Mouse (Mus musculus): ENCODE data around the gene Macf1. TPM values are rescaled to one million over a fixed set of nuclear protein-coding genes. Genes with fewer than 3 reads are reported as not detected.

Gene Macf1
- 23.7 and 41.2 TPM in 2 replicates for polyA plus RNA-seq (2012; ENCODE audit: insufficient read depth, low replicate concordance)

DNA sequence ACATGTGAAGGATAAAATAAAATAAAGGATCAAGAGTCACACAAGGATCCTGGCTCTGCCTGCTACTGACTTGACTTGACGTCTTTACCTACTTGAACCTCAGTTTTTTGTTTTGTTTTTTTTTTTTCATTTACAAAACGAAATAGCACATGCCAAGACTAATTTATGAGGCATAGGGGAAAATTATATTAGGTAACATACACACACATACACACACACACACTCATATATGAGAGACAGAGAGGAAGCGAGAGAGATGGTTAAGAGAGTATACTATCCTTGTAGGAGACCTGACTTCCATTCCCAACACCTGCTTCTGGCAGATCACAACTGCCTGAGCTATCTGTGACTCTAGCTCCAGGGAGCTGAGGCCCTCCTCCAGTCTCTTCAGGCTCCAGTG lies at the start of gene Macf1:
Macf1 (minus strand) TSS at position 101 of the 400 bp plus-strand sequence.
- no peaks in the 10 kb centered on the region for H3K36me3 ChIP-seq (replicated peaks; ENCODE audit: low read length)
- no peak for TF ChIP-seq GATA1 (IDR thresholded peaks at IDR 0.05; ENCODE audit: borderline replicate concordance, low read length)
- no peak for TF ChIP-seq FLI1 (IDR thresholded peaks at IDR 0.05; ENCODE audit: low read length)
- H3K4me1 ChIP-seq: peaks cover 15% of the 10 kb centered on the region
- no peak within 1 kb of the TSS for H3K4me3 ChIP-seq (replicated peaks)
- no peaks in the 10 kb centered on the region; the same call in 1 of the 2 replicates for H3K9me3 ChIP-seq
- H3K27me3 ChIP-seq (replicated peaks): peaks cover 78% of the 10 kb centered on the region

DNA sequence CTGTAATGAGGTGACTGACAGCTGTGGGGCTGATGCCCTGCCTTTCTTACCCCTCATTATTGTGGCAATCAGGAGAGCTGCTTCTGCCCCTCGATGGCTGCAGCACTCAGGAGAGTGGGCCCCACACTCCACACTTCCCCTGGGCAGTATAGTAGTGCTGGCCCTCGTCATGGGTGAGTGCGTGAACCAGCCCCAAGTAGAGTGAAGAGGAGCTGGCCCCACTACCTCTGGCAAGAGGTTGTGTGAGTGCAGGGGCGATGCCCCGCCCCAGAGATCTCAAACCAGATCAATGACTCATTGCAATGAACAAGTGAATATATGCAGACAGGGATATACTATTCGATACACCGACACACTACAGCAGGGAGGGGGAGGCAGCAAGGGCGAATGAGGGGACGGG lies 49.4 kb upstream of the Macf1 start:
- TF ChIP-seq FLI1 (IDR thresholded peaks at IDR 0.05; ENCODE audit: low read length) (no peak), GATA1 (IDR thresholded peaks at IDR 0.05; ENCODE audit: borderline replicate concordance, low read length) (no peak)
- 0 out of 2 replicates have a peak, but pooled peaks cover 3% of the 10 kb centered on the region for H3K9me3 ChIP-seq
- H3K27me3 ChIP-seq (replicated peaks): no peaks in the 10 kb centered on the region
- peaks cover 65% of the 10 kb centered on the region for H3K36me3 ChIP-seq (replicated peaks; ENCODE audit: low read length)
- H3K4me3 ChIP-seq (replicated peaks): no peak overlapping the region
- H3K4me1 ChIP-seq: peaks cover 8% of the 10 kb centered on the region; the same call in 1 of the 2 replicates

DNA sequence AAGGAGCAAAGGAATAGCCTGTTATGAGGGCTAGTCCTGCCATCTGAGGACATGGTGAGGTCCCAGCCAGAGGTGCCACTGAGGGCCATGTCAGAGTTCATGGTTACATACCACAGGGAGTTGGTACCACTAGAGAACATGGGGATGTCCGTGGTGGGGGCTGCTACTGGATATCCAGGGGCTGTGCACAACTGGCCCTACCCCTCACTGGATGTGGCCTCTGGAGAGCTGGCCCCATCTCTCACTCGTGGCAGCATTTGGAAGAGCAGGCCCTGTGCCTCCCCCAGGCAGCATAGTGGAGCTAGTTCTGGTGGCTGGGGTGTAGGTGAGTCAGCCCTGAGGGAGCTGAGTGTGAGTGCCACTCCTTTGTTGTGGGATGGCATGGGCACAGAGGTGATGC lies 48.8 kb upstream of the Macf1 start:
- Histone ChIP-seq H3K36me3 (replicated peaks; ENCODE audit: low read length) (peaks cover 58% of the 10 kb centered on the region), H3K4me1 (peaks cover 8% of the 10 kb centered on the region; the same call in 1 of the 2 replicates), H3K27me3 (replicated peaks) (no peaks in the 10 kb centered on the region), H3K9me3 (0 out of 2 replicates have a peak, but pooled peaks cover 3% of the 10 kb centered on the region), H3K4me3 (replicated peaks) (no peak overlapping the region)
- no peak for TF ChIP-seq GATA1 (IDR thresholded peaks at IDR 0.05; ENCODE audit: borderline replicate concordance, low read length)
- no peak for TF ChIP-seq FLI1 (IDR thresholded peaks at IDR 0.05; ENCODE audit: low read length)

GRCm38 (mm10) chr4:123732163-123732910 lies 48.2 kb upstream of the Macf1 start:
- H3K27me3 ChIP-seq (replicated peaks): no peaks in the 10 kb centered on the region
- TF ChIP-seq FLI1 (IDR thresholded peaks at IDR 0.05; ENCODE audit: low read length) (no peak), GATA1 (IDR thresholded peaks at IDR 0.05; ENCODE audit: borderline replicate concordance, low read length) (no peak)
- H3K4me1 ChIP-seq: peaks cover 8% of the 10 kb centered on the region; the same call in 1 of the 2 replicates
- H3K4me3 ChIP-seq (replicated peaks): no peak overlapping the region
- H3K36me3 ChIP-seq (replicated peaks; ENCODE audit: low read length): peaks cover 54% of the 10 kb centered on the region
- 0 out of 2 replicates have a peak, but pooled peaks cover 3% of the 10 kb centered on the region for H3K9me3 ChIP-seq

DNA sequence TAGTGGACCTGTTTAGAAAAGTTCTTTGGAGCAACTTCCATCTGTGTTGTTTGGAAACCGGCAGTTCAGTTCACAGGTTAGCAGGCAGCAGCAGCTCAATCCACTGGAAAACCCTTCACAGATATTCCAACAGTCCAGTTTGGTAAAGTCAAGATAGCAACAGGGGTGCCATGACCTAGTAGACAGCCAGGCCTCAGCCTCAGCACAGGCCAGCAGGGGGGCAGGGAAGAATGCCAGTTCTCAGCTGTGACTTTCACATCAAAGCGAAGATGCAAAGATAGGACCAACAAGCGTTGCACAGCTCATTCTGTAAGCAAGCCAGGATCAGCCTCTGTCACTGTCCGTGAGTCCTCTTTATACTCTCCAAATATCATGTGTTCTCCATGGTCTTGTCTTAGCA lies 37.6 kb upstream of the Macf1 start:
- Histone ChIP-seq H3K27me3 (replicated peaks) (no peaks in the 10 kb centered on the region), H3K4me3 (replicated peaks) (no peak overlapping the region), H3K4me1 (peaks cover 13% of the 10 kb centered on the region), H3K9me3 (peaks cover 7% of the 10 kb centered on the region), H3K36me3 (replicated peaks; ENCODE audit: low read length) (peaks cover 2% of the 10 kb centered on the region)
- TF ChIP-seq FLI1 (IDR thresholded peaks at IDR 0.05; ENCODE audit: low read length): no peak
- no peak for TF ChIP-seq GATA1 (IDR thresholded peaks at IDR 0.05; ENCODE audit: borderline replicate concordance, low read length)

DNA sequence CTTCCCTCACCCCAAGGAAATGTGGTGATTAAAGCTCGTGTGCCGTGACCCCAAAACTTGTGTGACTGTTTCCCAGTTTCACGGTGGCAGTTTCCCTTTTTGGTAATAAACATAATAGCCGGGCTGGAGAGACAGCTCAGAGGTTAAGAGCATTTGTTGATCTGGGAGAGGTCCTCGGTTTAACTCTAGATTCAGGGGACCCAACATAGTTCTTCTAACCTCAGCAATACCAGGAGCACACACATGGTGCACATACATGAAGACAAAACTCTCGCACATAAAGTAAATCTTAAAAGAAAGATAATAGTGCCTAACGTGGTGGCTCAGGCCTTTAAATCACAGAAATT lies 34.2 kb upstream of the Macf1 start:
- no peak for TF ChIP-seq FLI1 (IDR thresholded peaks at IDR 0.05; ENCODE audit: low read length)
- no peak for TF ChIP-seq GATA1 (IDR thresholded peaks at IDR 0.05; ENCODE audit: borderline replicate concordance, low read length)
- peaks cover 23% of the 10 kb centered on the region for H3K4me1 ChIP-seq
- no peaks in the 10 kb centered on the region for H3K27me3 ChIP-seq (replicated peaks)
- H3K36me3 ChIP-seq (replicated peaks; ENCODE audit: low read length): peaks cover 30% of the 10 kb centered on the region
- H3K9me3 ChIP-seq: peaks cover 7% of the 10 kb centered on the region
- H3K4me3 ChIP-seq (replicated peaks): peak overlapping the region; percentile 99

DNA sequence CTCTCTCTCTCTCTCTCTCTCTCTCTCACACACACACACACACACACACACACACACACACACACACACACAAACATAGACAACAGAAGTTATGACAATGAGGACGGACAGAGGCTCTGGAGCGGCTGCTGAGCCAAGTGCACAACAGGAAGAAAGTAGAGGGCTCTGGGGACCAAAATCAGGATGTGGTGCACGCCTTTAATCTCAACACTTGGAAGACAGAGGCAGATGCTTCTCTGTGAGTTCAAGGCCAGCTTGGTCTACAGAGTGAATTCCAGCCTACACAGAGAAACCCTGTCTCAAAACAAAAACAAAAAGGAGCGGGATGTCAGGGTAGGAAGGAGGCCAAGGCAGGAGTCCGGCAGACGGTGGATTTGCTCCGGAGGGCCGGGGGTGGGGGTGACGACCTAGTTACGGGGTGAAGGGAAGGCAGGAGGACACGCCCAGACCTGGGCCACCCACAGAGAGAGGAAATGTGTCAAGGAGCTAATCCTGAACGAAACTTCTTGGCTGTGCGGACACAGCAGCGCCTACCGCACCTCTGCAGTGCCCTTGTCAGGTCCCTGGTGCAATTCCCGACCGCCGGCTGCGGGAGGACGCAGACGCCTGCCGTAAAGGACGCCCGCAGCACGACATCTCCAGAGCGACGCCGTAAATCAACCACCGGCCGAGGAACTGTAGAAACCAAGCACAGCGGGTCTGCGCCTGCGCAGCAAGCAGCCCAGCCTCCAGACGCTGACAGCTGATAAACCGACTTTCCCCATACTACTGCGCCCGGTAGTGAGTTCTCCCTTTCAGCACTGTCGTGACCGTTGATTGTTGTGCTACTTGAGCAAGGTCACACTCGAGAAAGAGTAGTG lies 33.6 kb upstream of the Macf1 start, which contains the start of gene Ndufs5:
Ndufs5 (minus strand) TSS at position 629 of the 860 bp plus-strand sequence.
- peaks cover 4% of the 10 kb centered on the region for H3K9me3 ChIP-seq
- H3K4me1 ChIP-seq: peaks cover 23% of the 10 kb centered on the region
- H3K36me3 ChIP-seq (replicated peaks; ENCODE audit: low read length): peaks cover 30% of the 10 kb centered on the region
- H3K27me3 ChIP-seq (replicated peaks): no peaks in the 10 kb centered on the region
- H3K4me3 ChIP-seq (replicated peaks): peak within 1 kb of the TSS; percentile 99
- TF ChIP-seq GATA1 (IDR thresholded peaks at IDR 0.05; ENCODE audit: borderline replicate concordance, low read length): no peak; the same call in 2 of the 3 replicates
- no peak for TF ChIP-seq FLI1 (IDR thresholded peaks at IDR 0.05; ENCODE audit: low read length)

GRCm38 (mm10) chr4:123712431-123712830 lies 28.3 kb upstream of the Macf1 start:
- Histone ChIP-seq H3K4me1 (peaks cover 10% of the 10 kb centered on the region), H3K9me3 (0 out of 2 replicates have a peak, but pooled peaks cover under 1% of the 10 kb centered on the region), H3K36me3 (replicated peaks; ENCODE audit: low read length) (peaks cover 44% of the 10 kb centered on the region), H3K27me3 (replicated peaks) (no peaks in the 10 kb centered on the region), H3K4me3 (replicated peaks) (no peak overlapping the region)
- TF ChIP-seq GATA1 (IDR thresholded peaks at IDR 0.05; ENCODE audit: borderline replicate concordance, low read length) (no peak), FLI1 (IDR thresholded peaks at IDR 0.05; ENCODE audit: low read length) (no peak)

DNA sequence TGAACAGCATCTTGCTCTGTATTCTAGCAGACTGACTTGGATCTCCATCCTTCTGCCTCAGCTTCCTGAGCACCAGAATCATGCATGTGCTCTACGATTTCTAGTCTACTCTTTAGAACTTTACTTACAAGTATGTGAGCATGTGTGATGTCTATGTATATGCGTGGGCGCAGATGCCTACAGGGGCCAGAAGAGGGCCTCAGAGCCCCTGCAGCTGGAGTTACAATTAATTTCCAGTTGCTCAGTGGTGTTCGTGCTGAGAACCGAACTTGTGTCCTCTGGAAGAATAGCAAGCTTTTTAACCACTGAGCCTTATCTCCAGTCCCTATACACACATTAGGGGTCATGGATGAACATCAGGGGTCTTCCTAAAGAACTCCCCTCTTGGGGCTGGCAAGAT lies 23.2 kb upstream of the Macf1 start:
- Histone ChIP-seq H3K4me3 (replicated peaks) (no peak overlapping the region), H3K36me3 (replicated peaks; ENCODE audit: low read length) (peaks cover 10% of the 10 kb centered on the region), H3K4me1 (peaks cover 10% of the 10 kb centered on the region), H3K9me3 (peaks cover 3% of the 10 kb centered on the region; the same call in 1 of the 2 replicates), H3K27me3 (replicated peaks) (peaks cover 11% of the 10 kb centered on the region)
- TF ChIP-seq FLI1 (IDR thresholded peaks at IDR 0.05; ENCODE audit: low read length): no peak

Measured in megakaryocyte, embryonic 14.5 days (primary cell).